Mouse (Mus musculus): Measurements from ENCODE around the gene Phf20. TPM values are rescaled to one million over a fixed set of nuclear protein-coding genes. Genes with fewer than 3 reads are reported as not detected.

Phf20 gene
- 10 to 100 TPM; 44.2 to 79.9 (median 57.6) TPM for total RNA-seq (2022)

DNA sequence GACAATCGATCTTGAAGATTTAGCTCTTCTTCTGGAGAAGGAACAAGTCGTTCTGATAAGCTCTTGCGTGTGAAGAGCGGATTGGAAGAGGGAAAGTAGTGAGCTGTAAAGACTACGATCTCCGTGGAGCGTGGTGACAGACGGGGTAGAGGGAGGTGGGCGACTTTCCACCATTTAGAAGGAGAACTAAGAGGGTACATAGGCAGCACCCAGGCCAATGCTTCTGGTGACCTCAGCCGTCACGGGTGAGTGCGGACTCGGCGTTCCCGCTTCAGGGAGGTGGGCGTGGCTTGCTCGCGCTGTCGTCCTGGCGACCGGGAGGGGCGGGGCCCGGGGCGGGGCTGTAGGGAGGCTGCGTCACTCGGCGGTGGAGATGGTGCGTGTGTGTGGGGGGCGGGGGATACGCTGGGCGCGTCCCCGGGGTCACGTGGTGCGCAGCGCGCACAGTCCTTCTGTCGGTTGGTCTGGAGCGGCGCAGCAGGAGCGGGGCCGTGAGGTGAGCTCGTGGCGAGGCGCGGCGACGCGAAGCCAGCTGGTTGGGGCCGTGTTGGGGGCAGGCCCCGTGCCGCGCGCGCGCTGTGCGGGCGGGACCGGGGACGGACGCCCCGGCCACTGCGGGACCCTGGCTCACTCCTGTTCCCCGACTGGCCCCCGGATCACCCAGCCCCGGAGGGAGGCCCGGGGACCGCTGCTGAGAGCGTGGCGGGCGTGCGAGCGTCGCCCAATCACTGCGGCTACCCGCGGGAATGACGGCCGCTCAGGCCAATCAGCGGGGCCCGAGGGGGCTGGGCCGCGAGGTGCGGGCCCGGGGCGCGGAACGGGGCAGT, at the start of gene Phf20:
Gene Phf20 (plus strand): TSS at position 165 of the 827 bp plus-strand sequence.
- DNase-seq, result peak; percentile 97

DNA sequence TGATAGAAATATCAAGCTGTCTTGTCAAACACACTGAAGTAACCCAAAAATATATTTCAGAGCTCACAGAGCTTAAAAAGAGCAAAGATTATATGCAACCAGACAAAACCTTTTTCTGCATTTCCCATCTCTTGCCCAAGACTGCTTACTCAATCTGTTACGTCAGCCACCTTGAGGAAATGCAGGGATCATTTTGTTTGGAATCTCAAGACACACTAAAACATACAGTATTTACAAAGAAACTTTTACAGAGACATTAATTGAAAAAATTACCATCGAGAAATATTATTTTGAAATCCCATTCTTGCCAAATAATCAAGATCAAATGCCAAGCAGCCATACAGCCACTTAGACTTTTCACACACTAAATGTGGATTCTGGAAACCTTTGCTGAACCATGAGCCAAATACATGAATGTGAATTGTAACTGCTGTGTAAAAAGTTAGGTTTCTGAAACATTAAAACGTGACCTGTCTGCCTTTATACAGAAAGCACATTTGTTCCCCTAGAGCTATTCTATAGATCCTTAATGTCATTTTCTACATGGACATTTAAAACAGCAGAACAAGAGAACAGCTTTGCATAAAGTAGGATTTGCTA, 48.9 kb upstream of the Phf20 start:
- DNase-seq, result no peak

GRCm38 (mm10) chr2:156151538-156151937, 44.7 kb upstream of the Phf20 start:
- DNase-seq, result no peak

GRCm38 (mm10) chr2:156165478-156165877, 30.8 kb upstream of the Phf20 start:
- no peak for DNase-seq

- no peak for DNase-seq
These were observed 29.7 kb upstream of the Phf20 start for GRCm38 (mm10) chr2:156166557-156166956.

GRCm38 (mm10) chr2:156177079-156177478, 19.2 kb upstream of the Phf20 start:
- DNase-seq, result no peak

DNA sequence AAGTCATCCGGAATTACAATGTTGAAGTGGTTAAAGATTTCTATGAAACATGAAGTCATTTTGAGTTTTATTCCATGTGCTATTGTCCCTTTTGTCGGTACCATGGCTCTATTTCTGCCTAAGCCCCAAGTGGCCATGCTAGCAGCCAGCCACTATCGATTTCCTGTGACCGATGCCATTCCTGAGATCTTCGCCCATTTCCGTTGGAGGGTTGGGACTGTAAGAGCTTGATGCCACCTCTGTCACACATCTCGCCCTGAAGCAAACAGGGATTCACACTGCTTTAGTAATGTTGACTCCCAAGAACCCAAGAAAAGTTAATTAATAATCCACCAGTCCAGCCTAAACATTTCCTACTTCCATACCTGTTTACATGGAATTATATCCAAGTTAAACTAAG, 18.6 kb upstream of the Phf20 start:
- no peak for DNase-seq

DNA sequence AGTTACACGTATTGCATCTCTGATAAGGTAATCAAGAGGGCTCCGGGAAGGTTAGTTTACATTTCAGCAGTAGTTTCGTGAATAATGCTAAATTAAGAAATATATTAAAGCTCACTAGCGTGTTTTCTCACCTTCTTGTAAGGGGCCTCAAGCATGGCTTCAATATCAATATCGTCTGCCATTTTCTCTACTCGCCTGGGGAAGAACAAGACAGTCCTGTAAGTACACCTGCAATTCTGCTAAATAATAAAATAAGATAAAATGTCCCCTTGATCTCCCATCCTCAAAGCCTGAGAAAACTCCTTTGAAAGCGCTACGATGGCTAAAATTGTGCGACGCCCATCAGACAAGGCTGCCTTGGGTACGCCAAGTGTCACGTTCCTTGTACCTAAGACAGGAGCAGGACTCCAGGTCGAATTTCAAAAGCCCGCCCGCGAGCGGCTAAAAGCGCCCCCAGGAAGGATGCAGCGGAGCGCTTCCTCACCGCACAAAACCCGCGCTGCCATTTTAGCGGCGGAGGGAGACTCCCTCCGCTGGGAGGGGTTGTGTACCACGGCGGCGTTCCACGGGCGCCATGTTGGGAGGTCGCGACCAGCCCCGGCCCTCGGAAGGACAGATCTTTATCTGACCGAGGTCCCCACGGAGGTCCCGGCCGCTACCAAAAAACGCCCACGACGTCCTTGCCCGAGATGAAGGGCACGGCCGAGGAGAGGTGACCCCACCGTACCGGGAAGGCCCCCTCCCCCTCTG, 17.0 kb upstream of the Phf20 start:
- DNase-seq, result peak; percentile 67

DNA sequence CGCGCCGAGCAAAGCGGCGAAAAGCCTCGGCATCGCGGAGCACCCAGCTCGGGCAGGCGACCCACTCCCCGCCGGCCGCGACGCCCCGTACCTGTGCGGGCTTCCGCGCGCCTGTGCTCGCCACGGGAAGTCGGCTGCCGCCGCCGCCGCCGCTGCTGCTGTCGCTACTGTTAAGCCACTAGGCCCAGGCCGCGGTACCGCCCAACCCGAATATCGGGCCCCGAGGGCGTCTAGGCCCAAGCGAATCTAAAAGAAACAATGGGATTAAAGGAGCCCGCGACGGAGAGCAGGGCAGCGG, 16.5 kb upstream of the Phf20 start:
- DNase-seq, result no peak

DNA sequence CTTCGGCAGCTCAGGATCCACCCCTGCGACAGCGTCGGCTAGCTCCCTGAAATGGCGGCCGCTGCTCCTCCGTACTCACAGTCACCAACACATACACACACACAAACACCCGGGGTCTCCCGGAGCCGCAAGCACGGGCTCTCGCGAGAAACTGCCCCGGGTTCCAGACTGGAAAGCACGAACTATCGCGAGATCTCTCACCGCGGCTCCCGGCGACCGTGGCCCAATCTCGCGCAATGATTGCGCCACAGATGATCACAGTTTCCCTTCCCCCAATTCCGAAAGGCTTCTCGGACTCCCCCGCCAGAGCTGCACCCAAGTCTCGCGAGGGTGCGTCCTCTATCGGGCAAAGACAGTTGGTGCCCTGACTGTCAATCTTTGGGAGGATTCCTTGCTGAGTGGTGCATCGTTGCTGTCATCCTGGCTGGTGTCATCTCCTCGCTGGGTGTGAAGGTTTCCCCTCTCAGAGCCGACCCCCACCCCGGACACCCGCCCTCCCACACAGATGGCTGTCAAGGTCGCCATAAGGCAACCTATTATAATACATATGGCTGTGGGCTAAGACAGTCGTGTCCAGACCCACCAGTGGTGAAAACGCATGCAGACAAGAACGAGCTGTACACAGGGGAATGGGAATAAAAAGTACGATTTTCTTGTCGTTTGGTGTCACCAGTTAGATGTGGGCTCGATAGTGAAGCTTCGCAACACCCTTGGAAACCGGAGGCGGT, 16.0 kb upstream of the Phf20 start, which contains the start of gene Rbm39:
Gene Rbm39 (minus strand): TSS at position 145 of the 728 bp plus-strand sequence.
- DNase-seq, result peak; percentile 99

DNA sequence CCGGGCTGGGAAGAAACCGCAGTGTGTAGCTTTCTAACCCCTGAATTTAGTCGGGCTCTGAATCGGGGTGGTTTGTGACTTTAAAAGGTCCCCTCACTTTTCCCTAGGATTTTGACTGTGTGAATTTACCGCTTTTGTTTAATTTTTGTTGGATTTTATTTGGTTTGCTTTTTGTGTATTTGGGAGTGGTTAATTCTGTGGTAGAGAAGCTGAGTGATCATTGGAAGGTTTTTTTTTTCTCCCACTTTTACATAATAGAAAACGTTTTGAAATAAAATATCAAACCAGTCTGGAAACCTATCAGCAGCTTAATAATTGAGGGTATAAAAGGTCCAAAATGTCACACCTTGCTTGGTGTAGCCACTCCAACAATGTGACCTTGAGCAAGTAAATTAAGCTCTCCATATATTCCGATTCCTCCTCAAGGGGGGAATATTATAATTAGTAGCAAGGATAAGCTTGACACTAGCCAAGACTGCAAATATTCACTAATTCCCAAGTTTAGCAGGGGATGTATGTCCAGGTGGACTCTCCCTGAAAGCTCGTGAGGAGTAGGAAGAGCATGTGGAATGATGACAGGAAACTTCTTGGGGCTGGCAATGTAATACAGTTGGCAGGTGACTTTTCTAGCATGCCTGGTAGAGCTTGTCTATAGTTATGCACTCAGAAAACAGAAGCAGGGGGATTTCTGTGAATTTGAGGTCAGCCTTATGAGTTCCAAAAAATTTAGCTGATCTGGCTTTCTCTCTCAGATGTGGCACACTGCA, 15.3 kb upstream of the Phf20 start:
- no peak for DNase-seq

GRCm38 (mm10) chr2:156181592-156181991, 14.7 kb upstream of the Phf20 start:
- DNase-seq, result no peak

GRCm38 (mm10) chr2:156189241-156189640, 7.0 kb upstream of the Phf20 start:
- peak; percentile 62 for DNase-seq

GRCm38 (mm10) chr2:156190004-156190896, 6.0 kb upstream of the Phf20 start:
- no peak for DNase-seq

DNA sequence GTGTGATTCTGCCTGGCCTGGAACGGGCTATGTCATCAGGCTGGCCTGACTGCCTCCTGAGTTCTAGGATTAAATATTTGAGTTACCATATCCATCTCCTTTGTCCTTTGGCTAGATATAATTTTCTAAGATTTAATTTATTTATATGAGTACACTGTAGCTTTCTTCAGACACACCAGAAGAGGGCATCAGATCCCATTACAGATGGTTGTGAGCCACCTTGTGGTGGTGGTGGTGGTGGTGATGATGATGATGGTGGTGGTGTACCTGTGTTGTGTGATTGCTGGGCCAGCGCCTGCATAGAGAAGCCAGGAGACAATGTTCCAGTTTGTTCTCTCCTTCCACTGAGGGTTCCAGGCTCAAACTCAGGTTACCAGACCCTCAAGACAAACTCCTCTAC, 4.7 kb upstream of the Phf20 start:
- no peak for DNase-seq

DNA sequence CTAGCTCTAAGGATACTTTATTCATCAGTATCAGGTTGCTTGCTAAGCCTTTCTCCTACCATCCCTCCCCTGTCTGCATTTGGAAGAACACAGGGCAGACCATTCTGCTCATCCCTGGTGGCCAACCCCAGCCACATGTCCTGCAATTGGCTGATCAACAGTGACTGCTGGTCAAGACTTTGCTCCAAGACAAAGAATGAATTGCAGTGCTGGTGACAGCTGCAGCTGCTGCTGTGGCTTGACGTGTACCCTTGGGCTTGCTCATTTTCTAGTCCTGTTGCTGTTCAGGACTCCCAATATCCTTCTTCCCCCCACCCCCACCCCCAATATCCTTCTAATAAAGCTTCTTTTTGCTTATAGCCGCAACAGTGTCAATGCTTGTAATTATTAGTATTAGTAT, 4.2 kb upstream of the Phf20 start:
- DNase-seq, result no peak

DNA sequence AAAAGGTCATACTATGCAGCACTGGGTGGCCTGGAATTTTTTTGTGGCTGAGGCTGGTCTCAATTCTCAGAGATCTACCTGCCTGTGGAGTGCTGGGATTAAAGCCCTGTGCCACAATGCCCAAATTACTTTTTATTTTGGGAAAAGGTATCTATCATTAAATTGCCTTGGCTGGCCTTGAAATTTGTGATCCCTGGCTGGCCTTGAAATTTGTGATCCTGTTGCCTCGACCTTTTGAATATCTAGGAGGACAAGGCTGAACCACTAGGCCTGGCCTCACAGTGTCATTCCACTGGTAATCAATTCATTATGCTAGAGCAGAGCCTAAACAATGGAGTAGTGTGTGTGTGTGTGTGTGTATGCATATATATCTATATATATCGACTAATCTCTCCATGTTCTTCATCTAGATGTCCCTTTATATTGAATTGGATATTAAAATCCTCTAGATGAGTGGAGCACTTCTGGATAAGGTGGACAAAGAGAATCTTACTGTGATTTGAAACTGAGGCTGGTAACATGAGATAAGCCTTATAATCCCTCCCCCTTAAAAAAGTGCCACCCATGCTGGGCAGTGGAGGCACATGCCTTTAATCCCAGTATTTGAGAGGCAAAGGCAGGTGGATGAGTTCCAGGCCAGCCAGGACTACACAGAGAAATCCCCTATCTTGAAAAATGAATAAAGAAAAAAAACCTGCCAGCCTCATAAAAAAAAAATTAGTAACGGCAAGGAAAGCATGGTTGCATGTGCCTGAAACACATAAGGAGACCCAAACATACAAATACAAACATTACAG, 3.0 kb upstream of the Phf20 start:
- no peak for DNase-seq

DNA sequence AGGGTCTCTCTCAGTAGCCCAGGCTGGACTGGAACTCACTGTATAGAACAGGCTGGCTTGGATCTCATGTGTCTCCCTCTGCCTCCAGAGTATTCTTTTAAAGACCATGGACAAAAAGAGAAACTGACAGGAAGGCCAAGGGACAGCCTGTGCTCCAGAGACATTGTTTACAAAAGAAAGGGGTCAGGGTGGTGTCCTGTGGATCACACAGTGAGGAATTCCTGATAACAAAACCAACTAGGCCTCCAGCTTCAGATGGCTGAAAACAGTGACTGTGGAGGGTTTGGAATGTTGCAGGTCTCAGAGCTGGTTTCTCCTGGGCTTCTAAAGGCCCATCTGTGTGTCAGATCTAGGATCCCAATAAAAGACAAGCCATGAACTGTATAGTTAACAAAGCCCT, 1.7 kb upstream of the Phf20 start:
- DNase-seq, result no peak

- no peak for DNase-seq
These were observed 1.1 kb downstream of the Phf20 start for GRCm38 (mm10) chr2:156197129-156197911.
